Mouse (Mus musculus) intestine, embryonic 14.5 days (tissue): ENCODE measurements around the gene Babam1. TPM values are rescaled to one million over a fixed set of nuclear protein-coding genes. Genes with fewer than 3 reads are reported as not detected.
"Not testable (repeated sequence)": the region's sequence is repeated elsewhere in the genome, so short reads cannot be mapped to it uniquely, and the experiment has no call there.

Experiments used
- ATAC-seq: fragments of 200-750 bp; cut with Nextera tagmentation; replicated peaks from 2 replicates; pipeline ENCODE4 v1.8.0; 2017; ENCODE audit warnings: low read depth, moderate number of reproducible peaks, moderate TSS enrichment, moderate library complexity; ENCODE audit not compliant: low FRiP score, low TSS enrichment
- DNase-seq: peaks from one replicate; pipeline ENCODE4 v3.0.0-alpha.2; 2018; ENCODE audit warnings: low spot score
- H3K27ac ChIP-seq: fragments of 300-500 bp; sonication (generic); 2 replicates; pipeline ENCODE4 v1.5.1; 2014; ENCODE audit warnings: low read depth, mild to moderate bottlenecking, control low read depth
- H3K27me3 ChIP-seq: fragments of 300-500 bp; sonication (generic); replicated peaks from 2 replicates; pipeline ENCODE4 v1.6.1; 2014; ENCODE audit warnings: low read length, control low read depth; ENCODE audit not compliant: control insufficient read depth, insufficient read depth
- H3K36me3 ChIP-seq: fragments of 300-500 bp; sonication (generic); 2 replicates; pipeline ENCODE4 v1.6.1; 2014; ENCODE audit warnings: low read length, control low read depth; ENCODE audit not compliant: control insufficient read depth, insufficient read depth
- H3K4me1 ChIP-seq: fragments of 300-500 bp; sonication (generic); replicated peaks from 2 replicates; pipeline ENCODE4 v1.6.1; 2014; ENCODE audit warnings: low read length, control low read depth, mixed read lengths; ENCODE audit not compliant: control insufficient read depth, insufficient read depth
- H3K4me2 ChIP-seq: fragments of 300-500 bp; sonication (generic); 2 replicates; pipeline ENCODE4 v1.6.1; 2014; ENCODE audit warnings: low read length
- H3K4me3 ChIP-seq: fragments of 300-500 bp; sonication (generic); 2 replicates; pipeline ENCODE4 v1.5.1; 2014; ENCODE audit warnings: low read depth, low read length, control low read depth, mixed read lengths
- H3K9ac ChIP-seq: fragments of 300-500 bp; sonication (generic); 2 replicates; pipeline ENCODE4 v1.6.1; 2014; ENCODE audit warnings: mild to moderate bottlenecking, low read length
- H3K9me3 ChIP-seq: fragments of 300-500 bp; sonication (generic); 2 replicates; pipeline ENCODE4 v1.6.1; 2016; ENCODE audit warnings: low read length, control low read depth; ENCODE audit not compliant: control insufficient read depth
- WGBS: fragments of 180-500 bp; shearing (Covaris S2); extraction: QIAGEN DNeasy Blood & Tissue Kit; methylation state at CpG from one replicate; pipeline ENCODE4 v1.1.7; 2014; 5-methylcytosine and 5-hydroxymethylcytosine counted together
- polyA plus RNA-seq: library from polyadenylated mRNA; unstranded; fragments of >200 nt; fragmentation: Nextera tagmentation; extraction: Ambion mirVana; gene quantifications from 2 replicates; pipeline ENCODE4 v1.2.1, GENCODE M21; 2014

The Babam1 gene
- polyA plus RNA-seq, 1 experiment from 2014 or later, result 95.1 TPM

- WGBS, result 98% methylated on average over 4 of the region's 4 CpGs
- peak; percentile 46 for DNase-seq
Observed at GRCm38 (mm10) chr8:71408231-71408630, 11.6 kb downstream of the Babam1 start.

GRCm38 (mm10) chr8:71411535-71412273 lies 15.0 kb downstream of the Babam1 start:
- 51% methylated on average over 11 of the region's 11 CpGs for WGBS
- Histone ChIP-seq H3K4me2 (no peak overlapping the region), H3K9me3 (no peaks in the 10 kb centered on the region), H3K9ac (no peak overlapping the region), H3K4me1 (no peaks in the 10 kb centered on the region; the same call in 1 of the 2 replicates), H3K27me3 (no peaks in the 10 kb centered on the region), H3K36me3 (peaks cover 27% of the 10 kb centered on the region), H3K27ac (no peak overlapping the region), H3K4me3 (no peak overlapping the region)
- no peak for ATAC-seq
- DNase-seq, result no peak

More at GRCm38 (mm10) chr8:71408231-71408630, 11.6 kb downstream of the Babam1 start:
- Histone ChIP-seq H3K4me1 (peaks cover 11% of the 10 kb centered on the region), H3K4me2 (no peak overlapping the region), H3K9me3 (no peaks in the 10 kb centered on the region), H3K27me3 (no peaks in the 10 kb centered on the region), H3K4me3 (no peak overlapping the region), H3K27ac (no peak overlapping the region), H3K36me3 (peaks cover 27% of the 10 kb centered on the region), H3K9ac (no peak overlapping the region)
- no peak for ATAC-seq

GRCm38 (mm10) chr8:71422121-71422520 lies 25.5 kb downstream of the Babam1 start:
- Histone ChIP-seq H3K36me3 (no peaks in the 10 kb centered on the region), H3K27me3 (no peaks in the 10 kb centered on the region), H3K27ac (no peak overlapping the region), H3K4me2 (no peak overlapping the region), H3K9me3 (no peaks in the 10 kb centered on the region), H3K4me1 (no peaks in the 10 kb centered on the region), H3K9ac (no peak overlapping the region), H3K4me3 (no peak overlapping the region)
- ATAC-seq (no peak), DNase-seq (no peak)

GRCm38 (mm10) chr8:71432935-71433334 lies 36.3 kb downstream of the Babam1 start:
- not testable (repeated sequence) for H3K4me1 ChIP-seq, DNase-seq, H3K4me2 ChIP-seq, H3K9ac ChIP-seq, H3K9me3 ChIP-seq, H3K27me3 ChIP-seq, H3K36me3 ChIP-seq, H3K4me3 ChIP-seq, H3K27ac ChIP-seq, ATAC-seq
- WGBS, result 96% methylated on average over 1 of the region's 1 CpGs

GRCm38 (mm10) chr8:71437041-71437440 lies 40.4 kb downstream of the Babam1 start:
- ATAC-seq, result no peak
- H3K4me2 ChIP-seq, result no peak overlapping the region
- no peak overlapping the region for H3K4me3 ChIP-seq
- 52% methylated on average over 3 of the region's 3 CpGs for WGBS
- no peak overlapping the region for H3K9ac ChIP-seq
- H3K27me3 ChIP-seq, result 0 out of 2 replicates have a peak, but pooled peaks cover 3% of the 10 kb centered on the region
- no peaks in the 10 kb centered on the region for H3K9me3 ChIP-seq
- no peak for DNase-seq
- no peaks in the 10 kb centered on the region for H3K36me3 ChIP-seq
- H3K27ac ChIP-seq, result no peak overlapping the region
- H3K4me1 ChIP-seq, result no peaks in the 10 kb centered on the region

- Histone ChIP-seq H3K9ac (no peak overlapping the region), H3K4me3 (no peak overlapping the region), H3K9me3 (no peaks in the 10 kb centered on the region), H3K4me2 (no peak overlapping the region), H3K36me3 (no peaks in the 10 kb centered on the region), H3K27me3 (0 out of 2 replicates have a peak, but pooled peaks cover 4% of the 10 kb centered on the region), H3K27ac (no peak overlapping the region), H3K4me1 (no peaks in the 10 kb centered on the region)
- under 1% methylated on average over 7 of the region's 7 CpGs for WGBS
- DNase-seq (peak; percentile 71), ATAC-seq (0 out of 2 replicates have a peak, but pooled peaks have one; percentile 50)
Observed at GRCm38 (mm10) chr8:71441404-71441803, 44.7 kb downstream of the Babam1 start.

GRCm38 (mm10) chr8:71445096-71445495 lies 48.4 kb downstream of the Babam1 start:
- Histone ChIP-seq H3K9me3 (no peaks in the 10 kb centered on the region), H3K36me3 (no peaks in the 10 kb centered on the region), H3K27ac (no peak overlapping the region), H3K4me1 (no peaks in the 10 kb centered on the region), H3K27me3 (0 out of 2 replicates have a peak, but pooled peaks cover 4% of the 10 kb centered on the region), H3K4me2 (no peak overlapping the region), H3K4me3 (no peak overlapping the region), H3K9ac (no peak overlapping the region)
- ATAC-seq (no peak), DNase-seq (no peak)
- WGBS, result 85% methylated on average over 7 of the region's 7 CpGs

- Histone ChIP-seq H3K27me3 (no peaks in the 10 kb centered on the region), H3K4me3 (no peak overlapping the region), H3K27ac (no peak overlapping the region), H3K36me3 (no peaks in the 10 kb centered on the region), H3K9me3 (no peaks in the 10 kb centered on the region), H3K9ac (no peak overlapping the region), H3K4me1 (no peaks in the 10 kb centered on the region), H3K4me2 (no peak overlapping the region)
- no peak for DNase-seq
- no peak for ATAC-seq
- WGBS, result 67% methylated on average over 4 of the region's 4 CpGs
Observed at GRCm38 (mm10) chr8:71451337-71451736, 54.7 kb downstream of the Babam1 start.

- ATAC-seq (no peak), DNase-seq (peak; percentile 53)
- H3K27me3 ChIP-seq, result no peaks in the 10 kb centered on the region
- no peak overlapping the region for H3K4me3 ChIP-seq
- H3K4me1 ChIP-seq, result no peaks in the 10 kb centered on the region
- no peak overlapping the region for H3K9ac ChIP-seq
- no peaks in the 10 kb centered on the region for H3K9me3 ChIP-seq
- H3K4me2 ChIP-seq, result no peak overlapping the region
- no peaks in the 10 kb centered on the region for H3K36me3 ChIP-seq
- WGBS, result 42% methylated on average over 11 of the region's 11 CpGs
- H3K27ac ChIP-seq, result no peak overlapping the region
Observed at GRCm38 (mm10) chr8:71451777-71452176, 55.1 kb downstream of the Babam1 start.
